ENCODE assay signal across 8 mouse cellular contexts in the genomic region with DNA sequence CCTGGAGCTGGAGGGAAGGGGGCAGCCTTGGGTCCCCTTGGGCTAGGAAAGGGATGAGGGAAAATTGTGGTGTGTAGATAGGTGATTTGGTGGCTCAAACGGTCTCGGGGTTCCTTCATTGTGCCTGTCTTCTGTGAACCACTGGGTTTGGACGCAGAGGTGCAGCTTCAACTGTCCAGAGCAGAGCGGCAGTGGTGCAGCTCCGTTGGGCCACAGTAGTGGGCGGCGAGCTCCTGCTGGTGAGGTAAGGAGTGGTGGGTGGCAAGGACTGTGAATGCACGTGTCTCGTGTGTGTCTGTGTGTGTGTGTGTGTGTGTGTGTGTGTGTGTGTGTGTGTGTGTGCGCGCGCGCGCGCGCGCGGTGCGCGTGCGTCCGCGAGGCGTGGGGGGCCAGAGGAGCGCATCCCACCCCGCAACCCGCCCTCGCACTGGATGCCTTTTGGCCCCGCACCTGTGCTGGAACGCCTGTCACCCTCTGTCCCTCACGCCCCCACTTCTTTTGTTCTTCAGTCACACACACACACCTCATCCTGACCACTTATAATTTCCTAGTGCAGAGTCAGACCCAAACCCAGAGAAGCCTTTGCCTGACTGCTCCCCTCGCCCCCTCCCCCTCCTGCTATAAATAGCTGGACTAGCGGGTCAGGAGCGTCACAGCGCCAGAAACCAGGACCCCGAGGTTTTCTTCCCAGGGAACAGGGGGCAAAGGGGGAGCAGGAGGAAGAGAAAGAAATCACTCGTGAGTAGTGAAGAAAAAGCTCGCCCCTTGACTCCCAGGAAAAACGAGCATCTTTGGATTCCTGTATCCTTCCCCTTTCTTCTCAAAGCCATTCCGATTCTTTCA. TPM values are rescaled to one million over a fixed set of nuclear protein-coding genes. Genes with fewer than 3 reads are reported as not detected.
DNase-seq lines count a peak whose midpoint lies in the region; ATAC-seq lines count a peak whose summit lies in the region.

No protein-coding gene starts in this region.

- no peaks in the 10 kb centered on the region for H3K9me3 ChIP-seq in heart, embryonic 14.5 days (ENCODE audit: control insufficient read depth, low read length)
- H3K9me3 ChIP-seq in neural tube, embryonic 12.5 days, result no peaks in the 10 kb centered on the region

- H3K4me3 ChIP-seq in heart, embryonic 14.5 days (ENCODE audit: control insufficient read depth in 1 of 2, insufficient read depth in 1 of 2, low read depth in 1 of 2, low read length in 2 of 2), result peak overlapping the region; percentile 62 to 76
- peak overlapping the region; percentile 50 for H3K4me3 ChIP-seq in neural tube, embryonic 12.5 days

- ATAC-seq in heart, embryonic 14.5 days (ENCODE audit: insufficient number of reproducible peaks, insufficient read depth, low FRiP score, low read depth), result peak; percentile 61; the same call in 1 of the 2 replicates
- ATAC-seq in neural tube, embryonic 12.5 days (ENCODE audit: low FRiP score, low read depth), result peak; percentile 85

- peak; percentile 63 to 68 for DNase-seq in left cerebral cortex, adult 18-20 months (ENCODE audit: low spot score in 2 of 2)
- no peak for DNase-seq in left cerebral cortex, adult 11 months (ENCODE audit: low spot score)
- peak; percentile 65 to 77 for DNase-seq in cerebellum, postnatal 36 days
- DNase-seq in left cerebral cortex, adult 9 months (ENCODE audit: low spot score in 2 of 2), result peak; percentile 43 to 59
- no peak for DNase-seq in thymus, postnatal 0 days (ENCODE audit: low spot score)
- no peak for DNase-seq in gastrocnemius, adult 18-20 months (ENCODE audit: low spot score)

- WGBS in heart, embryonic 14.5 days, result 0% methylated on average over 24 of the region's 40 CpGs
- WGBS in neural tube, embryonic 12.5 days, result 1% methylated on average over 26 of the region's 40 CpGs

- H3K4me2 ChIP-seq in heart, embryonic 14.5 days (ENCODE audit: low read length), result peak overlapping the region; percentile 88
- peak overlapping the region; percentile 84 for H3K4me2 ChIP-seq in neural tube, embryonic 12.5 days (replicated peaks)

- peak overlapping the region; percentile 69 for H3K9ac ChIP-seq in heart, embryonic 14.5 days (ENCODE audit: low read length)
- peak overlapping the region; percentile 56 for H3K9ac ChIP-seq in neural tube, embryonic 12.5 days

- H3K27me3 ChIP-seq in heart, embryonic 14.5 days (ENCODE audit: control insufficient read depth, insufficient read depth, low read length), result no peaks in the 10 kb centered on the region
- no peaks in the 10 kb centered on the region for H3K27me3 ChIP-seq in neural tube, embryonic 12.5 days (replicated peaks)

- no peaks in the 10 kb centered on the region for H3K36me3 ChIP-seq in heart, embryonic 14.5 days (ENCODE audit: control insufficient read depth, insufficient read depth, low read length)
- no peaks in the 10 kb centered on the region for H3K36me3 ChIP-seq in neural tube, embryonic 12.5 days

- peak overlapping the region in 1 of 2 experiments; percentile 30; a peak in 1 of 4 replicates for H3K27ac ChIP-seq in heart, embryonic 14.5 days (replicated peaks in 1 of 2; ENCODE audit: control insufficient read depth in 1 of 2, insufficient read depth in 1 of 2, low read depth in 2 of 2, low read length in 2 of 2)
- no peak overlapping the region for H3K27ac ChIP-seq in neural tube, embryonic 12.5 days

- H3K4me1 ChIP-seq in heart, embryonic 14.5 days (ENCODE audit: control insufficient read depth in 2 of 2, insufficient read depth in 2 of 2, low read length in 2 of 2), result no peaks in the 10 kb centered on the region
- 0 out of 2 replicates have a peak, but pooled peaks cover 8% of the 10 kb centered on the region for H3K4me1 ChIP-seq in neural tube, embryonic 12.5 days

RNA-seq across cellular contexts. Expression of gene Gabrb2, which starts 0.5 kb away (rescaled TPM):
- 100 to 1,000 TPM; 184 to 191 TPM for total RNA-seq in left cerebral cortex, adult 18-20 months (2021)
- 1.3 and 1.9 TPM in 2 replicates for polyA plus RNA-seq in heart, embryonic 14.5 days (2014; fragmentation: Nextera tagmentation; extraction: Ambion mirVana)
- polyA plus RNA-seq in neural tube, embryonic 12.5 days (2016; fragmentation: Nextera tagmentation; extraction: Ambion mirVana), result 5.9 and 6.2 TPM in 2 replicates
- polyA plus RNA-seq in thymus, postnatal 0 days (2015; fragmentation: Nextera tagmentation; extraction: Ambion mirVana), result 0.06 TPM in 1 of 2 replicates, not detected in the other
- under 1 TPM; 0.43 to 0.57 TPM for total RNA-seq in gastrocnemius, adult 18-20 months (2021)

Comparison
In these comparisons a context has a peak if more than half of its experiments do, and no peak if none do; other contexts are left out.
1. DNase-seq: peak in left cerebral cortex, adult 18-20 months (2 of 2), cerebellum, postnatal 36 days (2 of 2) and left cerebral cortex, adult 9 months (2 of 2); none in left cerebral cortex, adult 11 months (single experiment), thymus, postnatal 0 days (single experiment) and gastrocnemius, adult 18-20 months (single experiment).